Mouse (Mus musculus): ENCODE data around the gene Nlrp4a.
"Not testable (repeated sequence)": the region's sequence is repeated elsewhere in the genome, so short reads cannot be mapped to it uniquely, and the experiment has no call there.

The Nlrp4a gene

GRCm38 (mm10) chr7:26434813-26435212 lies at the start of gene Nlrp4a:
Gene Nlrp4a, plus strand, starts transcription at chr7:26435113.
- no peak for DNase-seq

- DNase-seq, result not testable (repeated sequence)
These were observed 48.2 kb upstream of the Nlrp4a start for GRCm38 (mm10) chr7:26386691-26387090.

GRCm38 (mm10) chr7:26391137-26391536 lies 43.8 kb upstream of the Nlrp4a start:
- DNase-seq, result not testable (repeated sequence)

- not testable (repeated sequence) for DNase-seq
These were observed 43.1 kb upstream of the Nlrp4a start for GRCm38 (mm10) chr7:26391811-26392210.

GRCm38 (mm10) chr7:26403600-26403999 lies 31.3 kb upstream of the Nlrp4a start, which contains the start of gene Nlrp9c:
Gene Nlrp9c, minus strand, starts transcription at chr7:26403700.
- not testable (repeated sequence) for DNase-seq

GRCm38 (mm10) chr7:26476690-26477089 lies 41.8 kb downstream of the Nlrp4a start:
- no peak for DNase-seq

GRCm38 (mm10) chr7:26489514-26489913 lies 54.6 kb downstream of the Nlrp4a start:
- DNase-seq, result not testable (repeated sequence)
